Mouse (Mus musculus): ENCODE measurements around the gene Tspan11.

Tspan11 gene

GRCm38 (mm10) chr6:127948656-127949055, 61.3 kb downstream of the Tspan11 start:
- DNase-seq: no peak

GRCm38 (mm10) chr6:127949885-127950284, 62.5 kb downstream of the Tspan11 start:
- no peak for DNase-seq

- no peak for DNase-seq
These were observed 65.7 kb downstream of the Tspan11 start for GRCm38 (mm10) chr6:127953071-127953470.

- no peak for DNase-seq
These were observed 68.8 kb downstream of the Tspan11 start for GRCm38 (mm10) chr6:127956172-127956571.

GRCm38 (mm10) chr6:127960203-127960602, 72.8 kb downstream of the Tspan11 start:
- DNase-seq: no peak

GRCm38 (mm10) chr6:127965497-127965896, 78.1 kb downstream of the Tspan11 start:
- no peak for DNase-seq

- peak; percentile 58 for DNase-seq
These were observed 82.3 kb downstream of the Tspan11 start for GRCm38 (mm10) chr6:127969709-127970108.

DNA sequence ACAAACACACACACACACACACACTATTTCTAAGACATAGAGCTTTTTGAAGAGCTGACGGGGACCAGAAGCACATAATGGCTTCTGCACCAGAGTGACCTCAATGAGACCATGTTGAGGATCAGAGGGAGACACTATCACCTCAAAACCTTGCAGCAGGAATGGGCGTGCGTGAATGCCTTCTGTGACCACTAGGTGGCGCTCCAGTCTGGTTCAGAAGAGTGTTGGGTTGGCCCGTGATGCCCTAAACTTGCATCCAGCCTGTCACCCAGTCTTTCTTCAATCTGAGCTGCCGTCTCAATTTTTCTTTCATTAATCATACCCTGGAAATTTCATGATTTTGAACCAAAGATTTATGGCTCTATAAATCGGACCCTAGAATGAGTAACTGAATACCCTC, 82.7 kb downstream of the Tspan11 start:
- DNase-seq: peak; percentile 94

GRCm38 (mm10) chr6:127970848-127971247, 83.5 kb downstream of the Tspan11 start:
- no peak for DNase-seq

DNA sequence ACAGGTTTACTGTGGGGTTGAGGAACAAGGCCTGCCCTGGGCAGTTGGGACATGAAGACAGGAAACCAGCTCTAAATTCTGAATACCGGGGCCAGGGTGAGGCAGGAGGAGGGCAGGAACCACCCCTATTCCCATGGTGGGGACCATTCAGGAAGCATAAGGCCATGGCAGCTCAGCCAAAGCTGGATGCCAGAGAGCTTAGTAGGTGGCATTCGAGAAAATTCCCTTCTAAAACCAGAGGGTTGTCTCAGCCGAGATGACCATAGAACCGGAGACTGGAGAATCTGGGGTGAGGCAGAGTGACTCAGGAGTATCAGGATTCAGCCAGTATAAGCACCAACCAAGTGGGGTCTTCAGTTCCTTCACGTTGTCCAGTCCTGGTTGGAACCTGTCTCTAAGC, 84.5 kb downstream of the Tspan11 start:
- no peak for DNase-seq

- peak; percentile 26 for DNase-seq
These were observed 86.2 kb downstream of the Tspan11 start for GRCm38 (mm10) chr6:127973553-127973952.

DNA sequence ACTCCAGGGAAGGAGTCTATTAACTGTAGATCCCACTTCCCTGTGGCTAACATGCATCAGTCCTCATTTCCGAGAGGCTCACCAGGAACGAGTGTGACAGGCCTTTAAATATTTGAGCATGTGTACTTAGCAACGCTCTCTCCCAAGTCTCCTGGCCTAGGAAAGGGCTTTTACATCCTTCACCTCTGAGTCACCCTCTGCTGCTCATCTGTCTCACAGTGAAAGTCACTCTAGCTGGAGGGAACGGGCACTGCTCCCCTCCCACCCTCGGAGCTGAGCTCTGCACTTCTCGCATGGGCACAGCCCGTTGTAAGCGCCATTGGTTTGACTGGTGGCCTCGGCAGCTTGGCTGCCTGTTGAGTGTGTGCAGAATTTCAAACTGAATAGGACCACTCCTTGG, 86.6 kb downstream of the Tspan11 start:
- DNase-seq: peak; percentile 45

- no peak for DNase-seq
These were observed 89.3 kb downstream of the Tspan11 start for GRCm38 (mm10) chr6:127976695-127977094.

GRCm38 (mm10) chr6:127978941-127979340, 91.6 kb downstream of the Tspan11 start:
- DNase-seq: no peak

DNA sequence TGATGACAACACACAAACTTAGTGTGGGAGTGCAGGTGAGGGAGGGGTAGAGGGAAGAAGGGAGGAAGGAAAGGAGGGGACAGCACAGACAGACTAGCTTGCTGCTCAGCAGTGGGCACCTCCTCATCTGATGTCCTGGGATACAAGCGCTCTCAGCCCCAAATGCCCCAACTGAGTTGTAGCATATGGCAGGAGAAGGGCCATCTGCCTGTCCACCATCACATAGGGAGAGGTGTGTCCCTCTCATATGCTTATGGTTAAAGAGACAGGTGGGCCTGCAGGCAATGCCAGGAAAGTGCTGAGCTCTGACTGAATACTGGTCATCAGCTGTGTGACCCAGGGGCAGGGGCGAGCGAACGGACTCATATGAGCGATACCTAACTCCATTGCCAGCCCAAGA, 92.4 kb downstream of the Tspan11 start:
- peak; percentile 98 for DNase-seq

- peak; percentile 79 for DNase-seq
These were observed 93.1 kb downstream of the Tspan11 start for GRCm38 (mm10) chr6:127980381-127981045.

GRCm38 (mm10) chr6:127981176-127981575, 93.8 kb downstream of the Tspan11 start:
- peak; percentile 93 for DNase-seq

GRCm38 (mm10) chr6:127986357-127986756, 99.0 kb downstream of the Tspan11 start:
- DNase-seq: no peak

- DNase-seq: no peak
These were observed 100.0 kb downstream of the Tspan11 start for GRCm38 (mm10) chr6:127987374-127987773.

GRCm38 (mm10) chr6:127988944-127989494, 101.6 kb downstream of the Tspan11 start:
- DNase-seq: no peak

- DNase-seq: peak; percentile 97
These were observed 102.3 kb downstream of the Tspan11 start for GRCm38 (mm10) chr6:127989624-127990212.

GRCm38 (mm10) chr6:127991509-127992176, 104.3 kb downstream of the Tspan11 start:
- DNase-seq: no peak

GRCm38 (mm10) chr6:127992993-127993392, 105.6 kb downstream of the Tspan11 start:
- no peak for DNase-seq

- no peak for DNase-seq
These were observed 109.5 kb downstream of the Tspan11 start for GRCm38 (mm10) chr6:127996928-127997327.
